Mouse (Mus musculus) frontal cortex, adult 2 months (tissue): ENCODE data around the gene Tm9sf2. TPM values are rescaled to one million over a fixed set of nuclear protein-coding genes. Genes with fewer than 3 reads are reported as not detected.
"Not testable (repeated sequence)": the region's sequence is repeated elsewhere in the genome, so short reads cannot be mapped to it uniquely, and the experiment has no call there.

Experiments
- DNase-seq, 2 experiments: peaks; one replicate each; pipeline ENCODE4 v3.0.0; 2022; ENCODE audit warnings: low spot score in 1 of 2; ENCODE audit errors: extremely low spot score in 1 of 2
- polyA plus RNA-seq: library from polyadenylated mRNA; depleted of rRNA; stranded (reverse); fragments of >200 nt; gene quantifications from 2 replicates; pipeline ENCODE4 v1.2.3, GENCODE M21; 2012; rRNA removed

Tm9sf2 gene
- polyA plus RNA-seq = 76.6 and 83.6 TPM in 2 replicates

GRCm38 (mm10) chr14:122106822-122107468 lies at the start of gene Tm9sf2:
Gene Tm9sf2, plus strand, starts transcription at chr14:122107038.
- DNase-seq = peak; percentile 85 to 95

GRCm38 (mm10) chr14:122057941-122058346 lies 48.9 kb upstream of the Tm9sf2 start:
- DNase-seq = no peak

GRCm38 (mm10) chr14:122060642-122061041 lies 46.2 kb upstream of the Tm9sf2 start:
- DNase-seq = peak; percentile 56 to 93

GRCm38 (mm10) chr14:122061376-122061775 lies 45.5 kb upstream of the Tm9sf2 start:
- DNase-seq = peak in 1 of 2 experiments; percentile 23

GRCm38 (mm10) chr14:122062411-122063090 lies 44.3 kb upstream of the Tm9sf2 start:
- DNase-seq = no peak

GRCm38 (mm10) chr14:122063599-122063998 lies 43.2 kb upstream of the Tm9sf2 start:
- no peak for DNase-seq

- peak in 1 of 2 experiments; percentile 84 for DNase-seq
Measured at GRCm38 (mm10) chr14:122064519-122064918, 42.3 kb upstream of the Tm9sf2 start.

GRCm38 (mm10) chr14:122066243-122066642 lies 40.6 kb upstream of the Tm9sf2 start:
- no peak for DNase-seq

GRCm38 (mm10) chr14:122068036-122068435 lies 38.8 kb upstream of the Tm9sf2 start:
- DNase-seq = not testable (repeated sequence)

- DNase-seq = no peak
Measured at GRCm38 (mm10) chr14:122068801-122069695, 37.8 kb upstream of the Tm9sf2 start.

GRCm38 (mm10) chr14:122069948-122070347 lies 36.9 kb upstream of the Tm9sf2 start:
- DNase-seq = no peak

GRCm38 (mm10) chr14:122073422-122073821 lies 33.4 kb upstream of the Tm9sf2 start:
- no peak for DNase-seq

- no peak for DNase-seq
Measured at GRCm38 (mm10) chr14:122074360-122074759, 32.5 kb upstream of the Tm9sf2 start.

- no peak for DNase-seq
Measured at GRCm38 (mm10) chr14:122075485-122076200, 31.2 kb upstream of the Tm9sf2 start.

- DNase-seq = no peak
Measured at GRCm38 (mm10) chr14:122077017-122077416, 29.8 kb upstream of the Tm9sf2 start.

GRCm38 (mm10) chr14:122079428-122079827 lies 27.4 kb upstream of the Tm9sf2 start:
- DNase-seq = peak in 1 of 2 experiments; percentile 68

- DNase-seq = no peak
Measured at GRCm38 (mm10) chr14:122079921-122080320, 26.9 kb upstream of the Tm9sf2 start.

- no peak for DNase-seq
Measured at GRCm38 (mm10) chr14:122081308-122081707, 25.5 kb upstream of the Tm9sf2 start.

- no peak for DNase-seq
Measured at GRCm38 (mm10) chr14:122083499-122083898, 23.3 kb upstream of the Tm9sf2 start.

- no peak for DNase-seq
Measured at GRCm38 (mm10) chr14:122087956-122088355, 18.9 kb upstream of the Tm9sf2 start.
